Mouse (Mus musculus) olfactory bulb, adult 2 months (tissue): ENCODE data around the gene Olfr1340. TPM values are rescaled to one million over a fixed set of nuclear protein-coding genes. Genes with fewer than 3 reads are reported as not detected.

Experiments
- H3K27ac ChIP-seq: fragments of 200-500 bp; 2 replicates; pipeline ENCODE4 v1.5.1; 2012; ENCODE audit warnings: low read depth, low read length; ENCODE audit not compliant: insufficient read depth
- H3K4me1 ChIP-seq: fragments of 200-500 bp; 2 replicates; pipeline ENCODE4 v1.6.1; 2012; ENCODE audit warnings: low read length; ENCODE audit not compliant: control insufficient read depth, insufficient read depth
- H3K4me3 ChIP-seq: fragments of 200-500 bp; 2 replicates; pipeline ENCODE4 v1.5.1; 2012; ENCODE audit warnings: mild to moderate bottlenecking, low read depth, low read length, moderate library complexity; ENCODE audit not compliant: insufficient read depth
- CTCF ChIP-seq: fragments of 200-500 bp; IDR thresholded peaks from 2 replicates; pipeline ENCODE4 v1.5.1; 2012; ENCODE audit warnings: low read depth, mild to moderate bottlenecking, low read length, moderate library complexity; ENCODE audit not compliant: insufficient read depth
- POLR2A ChIP-seq: fragments of 200-500 bp; IDR thresholded peaks from 2 replicates; pipeline ENCODE4 v1.6.1; 2012; ENCODE audit warnings: mild to moderate bottlenecking, low read depth, low read length, moderate library complexity; ENCODE audit not compliant: insufficient read depth
- WGBS: fragments of 180-500 bp; shearing (Covaris S2); methylation state at CpG from one replicate; pipeline ENCODE4 v1.1.7; 2018; 5-methylcytosine and 5-hydroxymethylcytosine counted together
- polyA plus RNA-seq: library from polyadenylated mRNA; stranded (reverse); fragments of >200 nt; gene quantifications from 2 replicates; pipeline ENCODE4 v1.2.4, GENCODE M21; 2012; ENCODE audit warnings: low replicate concordance; ENCODE audit not compliant: missing spikeins, insufficient read depth, insufficient read length

Olfr1340 gene
- polyA plus RNA-seq, result not detected in 2 replicates

- TF ChIP-seq POLR2A (no peak), CTCF (no peak)
- H3K4me1 ChIP-seq, result no peaks in the 10 kb centered on the region
- no peak within 1 kb of the TSS for H3K4me3 ChIP-seq
- H3K27ac ChIP-seq, result no peak within 1 kb of the TSS
Measured at GRCm38 (mm10) chr4:118719838-118720237, at the start of gene Olfr1340. Olfr1340 (plus strand) TSS chr4:118720138.

GRCm38 (mm10) chr4:118687086-118687485 is 32.9 kb upstream of the Olfr1340 start:
- TF ChIP-seq POLR2A, result no peak
- TF ChIP-seq CTCF, result no peak
- Histone ChIP-seq H3K4me1 (no peaks in the 10 kb centered on the region), H3K27ac (no peak overlapping the region), H3K4me3 (no peak overlapping the region)
- WGBS, result 76% methylated on average over 2 of the region's 2 CpGs

- no peak for TF ChIP-seq POLR2A
- no peak for TF ChIP-seq CTCF
- H3K27ac ChIP-seq, result no peak within 1 kb of the TSS
- 27% methylated on average over 12 of the region's 12 CpGs for WGBS
- no peaks in the 10 kb centered on the region for H3K4me1 ChIP-seq
- H3K4me3 ChIP-seq, result no peak within 1 kb of the TSS
Measured at GRCm38 (mm10) chr4:118692412-118692973, 27.4 kb upstream of the Olfr1340 start, which contains the start of gene Olfr1342. Olfr1342 (minus strand) TSS chr4:118692756.

GRCm38 (mm10) chr4:118693812-118694211 is 26.1 kb upstream of the Olfr1340 start:
- Histone ChIP-seq H3K27ac (no peak overlapping the region), H3K4me3 (no peak overlapping the region), H3K4me1 (no peaks in the 10 kb centered on the region)
- TF ChIP-seq POLR2A (no peak), CTCF (no peak)
- WGBS, result 19% methylated on average over 2 of the region's 2 CpGs

- TF ChIP-seq CTCF (no peak), POLR2A (no peak)
- Histone ChIP-seq H3K4me1 (no peaks in the 10 kb centered on the region), H3K4me3 (no peak within 1 kb of the TSS), H3K27ac (no peak within 1 kb of the TSS)
- 78% methylated on average over 3 of the region's 3 CpGs for WGBS
Measured at GRCm38 (mm10) chr4:118703223-118703622, 16.7 kb upstream of the Olfr1340 start, which contains the start of gene Olfr1341. Olfr1341 (plus strand) TSS chr4:118703523.

- H3K27ac ChIP-seq, result no peak overlapping the region
- H3K4me1 ChIP-seq, result no peaks in the 10 kb centered on the region
- 83% methylated on average over 5 of the region's 5 CpGs for WGBS
- no peak overlapping the region for H3K4me3 ChIP-seq
- TF ChIP-seq CTCF (no peak), POLR2A (no peak)
Measured at GRCm38 (mm10) chr4:118708086-118708485, 11.9 kb upstream of the Olfr1340 start.

GRCm38 (mm10) chr4:118711656-118712055 is 8.3 kb upstream of the Olfr1340 start:
- WGBS, result 21% methylated on average over 1 of the region's 1 CpGs
- Histone ChIP-seq H3K4me3 (no peak overlapping the region), H3K27ac (no peak overlapping the region), H3K4me1 (no peaks in the 10 kb centered on the region)
- no peak for TF ChIP-seq POLR2A

- TF ChIP-seq POLR2A, result no peak
- TF ChIP-seq CTCF, result no peak
- Histone ChIP-seq H3K4me1 (no peaks in the 10 kb centered on the region), H3K4me3 (no peak overlapping the region), H3K27ac (no peak overlapping the region)
- WGBS, result 56% methylated on average over 10 of the region's 10 CpGs
Measured at GRCm38 (mm10) chr4:118721742-118722483, 2.0 kb downstream of the Olfr1340 start.

GRCm38 (mm10) chr4:118731875-118732274 is 11.9 kb downstream of the Olfr1340 start, which contains the start of gene Olfr1339:
Olfr1339 (plus strand) TSS chr4:118732175.
- 95% methylated on average over 1 of the region's 1 CpGs for whole genome bisulfite sequencing
- Histone ChIP-seq H3K27ac (no peak within 1 kb of the TSS), H3K4me1 (no peaks in the 10 kb centered on the region), H3K4me3 (no peak within 1 kb of the TSS)
- TF ChIP-seq POLR2A, result no peak
- TF ChIP-seq CTCF, result no peak
